Mouse (Mus musculus) megakaryocyte, embryonic 14.5 days (primary cell): ENCODE results near the gene C1s2.

Experiments
- FLI1 ChIP-seq: IDR thresholded peaks from 2 replicates; pipeline ENCODE4 v1.6.1; 2012; ENCODE audit warnings: low read length, inconsistent platforms, mixed read lengths
- GATA1 ChIP-seq: IDR thresholded peaks from 3 replicates; pipeline ENCODE4 v1.6.1; 2012; ENCODE audit warnings: mixed read lengths, low read length, inconsistent platforms, borderline replicate concordance

DNA sequence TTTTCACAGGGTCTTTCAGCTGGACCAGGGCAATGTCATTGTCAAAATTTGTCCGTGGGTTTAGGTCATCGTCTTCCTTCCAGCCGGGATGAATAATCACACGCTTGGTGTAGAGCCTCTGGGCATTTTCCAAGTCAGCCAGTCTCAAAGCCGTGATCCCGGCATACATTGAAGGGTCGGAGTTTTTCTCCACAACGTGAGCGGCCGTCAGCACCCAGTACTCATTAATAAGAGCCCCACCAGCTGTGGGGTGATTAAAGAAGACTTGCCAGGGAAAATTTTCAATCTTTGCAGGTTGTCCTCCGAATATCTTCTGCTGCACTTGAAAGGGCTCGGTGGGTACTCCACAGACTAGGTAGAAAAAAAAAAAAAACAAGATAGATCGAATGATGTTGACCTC, 10.3 kb downstream of the C1s2 start:
- TF ChIP-seq FLI1 (no peak), GATA1 (no peak)
